Mouse (Mus musculus) G1E (cell line): ENCODE measurements at regions not wholly inside any gene's neighbourhood (a gene's known extent, or its start where the extent isn't known, plus 50 kb on each side); places are given as distances from the start of the nearest gene placed in this dataset.

ENCODE experiments used
- ATAC-seq: 2 replicates; pipeline ENCODE4 v1.8.0; 2016; ENCODE audit warnings: mild to moderate bottlenecking; ENCODE audit not compliant: insufficient number of reproducible peaks, poor library complexity, low FRiP score, severe bottlenecking; ENCODE audit errors: extremely low read depth
- DNase-seq: peaks from one replicate; pipeline ENCODE4 v3.0.0; 2012; ENCODE audit warnings: low spot score
- H3K27me3 ChIP-seq: 2 replicates; pipeline ENCODE4 v1.6.1; 2012; ENCODE audit warnings: mild to moderate bottlenecking, low read length, inconsistent platforms; ENCODE audit not compliant: insufficient read depth
- H3K36me3 ChIP-seq: replicated peaks from 2 replicates; pipeline ENCODE3; 2012; ENCODE audit warnings: mild to moderate bottlenecking, inconsistent platforms
- H3K4me1 ChIP-seq: 2 replicates; pipeline ENCODE4 v1.6.1; 2012; ENCODE audit warnings: low read depth, low read length, inconsistent platforms, mixed read lengths; ENCODE audit not compliant: insufficient read depth
- H3K4me3 ChIP-seq: 2 replicates; pipeline ENCODE4 v1.5.1; 2012; ENCODE audit warnings: low read depth, mild to moderate bottlenecking, inconsistent platforms, low read length, moderate library complexity, mixed read lengths
- H3K9me3 ChIP-seq: replicated peaks from 2 replicates; pipeline ENCODE4 v1.6.1; 2012; ENCODE audit warnings: inconsistent platforms
- CTCF ChIP-seq: IDR thresholded peaks from 2 replicates; pipeline ENCODE4 v1.5.1; 2012; ENCODE audit warnings: low read depth, low read length, inconsistent platforms, mixed read lengths
- GATA1 ChIP-seq: IDR thresholded peaks from 2 replicates; pipeline ENCODE4 v1.6.1; 2012; ENCODE audit warnings: borderline replicate concordance, low read length, inconsistent platforms, mixed read lengths
- GATA2 ChIP-seq: IDR thresholded peaks from 2 replicates; pipeline ENCODE4 v1.6.1; 2012; ENCODE audit warnings: low read depth, low read length, inconsistent platforms, borderline replicate concordance
- POLR2AphosphoS5 ChIP-seq: IDR thresholded peaks from 2 replicates; pipeline ENCODE4 v1.6.1; 2012; ENCODE audit warnings: low read depth, low read length, inconsistent platforms; ENCODE audit not compliant: insufficient replicate concordance
- TAL1 ChIP-seq: conservative IDR thresholded peaks from 2 replicates; pipeline ENCODE4 v1.6.1; 2012; ENCODE audit warnings: low read depth, low read length, inconsistent platforms, mixed read lengths

- Histone ChIP-seq H3K4me1 (no peaks in the 10 kb centered on the region), H3K4me3 (no peak overlapping the region), H3K9me3 (no peaks in the 10 kb centered on the region), H3K27me3 (peaks cover 2% of the 10 kb centered on the region; the same call in 1 of the 2 replicates), H3K36me3 (no peaks in the 10 kb centered on the region)
- ATAC-seq (no peak), DNase-seq (no peak)
- TF ChIP-seq GATA2 (no peak), POLR2AphosphoS5 (no peak), GATA1 (no peak), TAL1 (no peak), CTCF (no peak)
Measured at GRCm38 (mm10) chr11:25269936-25270540, 940.5 kb downstream of the 5730522E02Rik start.

DNA sequence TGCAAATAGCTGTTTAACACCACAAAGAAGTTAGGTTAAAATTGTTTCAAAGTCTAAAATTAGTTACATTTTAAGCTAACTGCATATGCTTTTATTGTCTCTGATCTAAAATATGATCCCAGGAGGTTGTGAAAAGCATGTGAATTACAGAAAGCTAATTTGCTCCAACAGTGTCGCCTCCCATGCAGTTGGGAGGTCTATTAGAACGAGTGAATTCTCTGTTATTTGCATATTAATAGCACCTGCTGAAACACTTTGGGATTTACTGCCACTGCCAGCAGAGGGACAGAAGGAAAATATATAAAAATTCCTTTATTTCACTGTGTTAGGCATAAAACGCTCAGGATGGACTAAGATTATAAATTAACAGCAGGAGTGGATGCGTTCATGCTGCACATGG is 947.7 kb downstream of the 5730522E02Rik start:
- Histone ChIP-seq H3K9me3 (no peaks in the 10 kb centered on the region), H3K4me3 (no peak overlapping the region), H3K4me1 (no peaks in the 10 kb centered on the region), H3K27me3 (no peaks in the 10 kb centered on the region; the same call in 1 of the 2 replicates), H3K36me3 (no peaks in the 10 kb centered on the region)
- TF ChIP-seq GATA1, result no peak
- no peak for TF ChIP-seq CTCF
- no peak for TF ChIP-seq GATA2
- TF ChIP-seq TAL1, result no peak
- TF ChIP-seq POLR2AphosphoS5, result no peak
- ATAC-seq (no peak), DNase-seq (no peak)

GRCm38 (mm10) chr11:25259691-25260090 is 950.9 kb downstream of the 5730522E02Rik start:
- no peak overlapping the region for H3K4me3 ChIP-seq
- DNase-seq (no peak), ATAC-seq (no peak)
- H3K27me3 ChIP-seq, result no peaks in the 10 kb centered on the region; the same call in 1 of the 2 replicates
- no peaks in the 10 kb centered on the region for H3K36me3 ChIP-seq
- no peaks in the 10 kb centered on the region for H3K4me1 ChIP-seq
- TF ChIP-seq GATA2, result no peak
- no peak for TF ChIP-seq CTCF
- no peak for TF ChIP-seq GATA1
- TF ChIP-seq TAL1, result no peak
- TF ChIP-seq POLR2AphosphoS5, result no peak
- no peaks in the 10 kb centered on the region for H3K9me3 ChIP-seq

DNA sequence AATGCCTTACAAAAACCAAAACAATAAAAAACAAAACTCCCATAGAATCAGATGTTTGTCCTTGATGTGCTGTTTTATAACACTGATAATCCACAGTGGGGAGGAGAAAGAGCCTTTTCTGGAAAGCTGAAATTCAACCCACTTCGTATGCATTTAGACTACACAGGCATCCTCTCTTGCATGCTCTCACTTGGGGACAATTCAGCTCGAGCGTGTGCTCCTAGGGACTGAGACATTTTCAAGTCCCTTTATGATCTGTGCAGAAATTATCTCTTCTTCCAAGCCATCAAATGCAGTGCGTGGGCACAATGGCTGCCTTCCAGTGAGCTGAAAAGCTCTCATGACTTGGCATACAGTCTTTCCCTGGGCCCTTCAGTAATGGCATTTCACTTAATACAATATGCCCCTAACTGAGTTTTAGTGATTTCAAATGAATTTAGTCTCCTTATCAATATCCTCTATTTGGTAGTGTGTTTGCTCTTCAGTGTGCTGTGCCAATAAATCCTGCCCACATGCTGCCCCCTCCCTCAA is 977.1 kb downstream of the 5730522E02Rik start:
- Histone ChIP-seq H3K27me3 (no peaks in the 10 kb centered on the region), H3K9me3 (no peaks in the 10 kb centered on the region), H3K4me1 (no peaks in the 10 kb centered on the region), H3K36me3 (no peaks in the 10 kb centered on the region), H3K4me3 (no peak overlapping the region)
- DNase-seq (no peak), ATAC-seq (no peak)
- no peak for TF ChIP-seq POLR2AphosphoS5
- TF ChIP-seq GATA2, result no peak
- TF ChIP-seq GATA1, result no peak
- no peak for TF ChIP-seq TAL1
- no peak for TF ChIP-seq CTCF
